Mouse (Mus musculus): ENCODE results near the gene Tcf19. TPM values are rescaled to one million over a fixed set of nuclear protein-coding genes. Genes with fewer than 3 reads are reported as not detected.
"Not testable (repeated sequence)": the region's sequence is repeated elsewhere in the genome, so short reads cannot be mapped to it uniquely, and the experiment has no call there.

Gene Tcf19
- total RNA-seq, 2 experiments from 2014 or later: 3.0 to 3.7 TPM

- DNase-seq (ENCODE audit: low spot score in 2 of 2): no peak
Observed at GRCm38 (mm10) chr17:35488041-35488440, 28.6 kb downstream of the Tcf19 start.

DNA sequence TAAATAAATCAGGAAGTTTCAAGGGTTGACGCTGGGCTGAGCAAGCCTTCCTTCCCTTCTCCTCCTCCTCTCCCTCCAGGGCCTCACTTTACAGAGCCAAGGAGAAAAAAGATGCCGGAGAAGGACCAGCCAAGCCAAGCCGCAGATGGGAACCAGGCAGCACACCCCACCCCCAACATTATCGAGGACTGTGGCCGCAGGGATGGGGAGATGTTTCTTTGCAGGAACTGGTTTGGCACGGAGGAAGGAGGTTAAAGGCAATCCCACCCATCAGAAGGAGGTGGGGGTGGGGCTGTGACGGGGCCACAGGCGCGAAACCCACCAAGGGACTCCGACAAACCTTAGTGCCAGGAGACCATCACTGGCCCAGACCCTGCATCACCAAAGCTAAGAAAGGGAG, 29.9 kb downstream of the Tcf19 start:
- DNase-seq (ENCODE audit: low spot score in 2 of 2): no peak

DNA sequence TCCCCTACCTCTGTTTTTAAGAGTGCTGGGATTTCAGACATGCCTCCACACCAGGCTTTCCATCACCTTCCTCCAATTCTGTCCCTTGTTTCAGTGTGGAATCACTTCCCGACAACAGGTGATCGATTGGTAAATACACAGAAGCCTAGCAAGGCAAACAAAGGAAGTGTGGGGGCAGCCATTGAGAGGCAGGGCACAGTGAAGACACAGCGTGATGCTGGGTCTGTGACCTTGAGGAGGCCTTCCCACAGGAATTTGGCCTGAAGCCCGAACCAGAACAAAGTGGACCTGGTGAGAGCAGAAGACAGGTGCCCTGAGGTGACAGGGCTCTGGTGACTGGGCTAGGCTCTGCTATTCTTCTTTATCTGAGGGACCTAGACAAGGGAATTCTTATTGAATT, 30.9 kb downstream of the Tcf19 start:
- DNase-seq (ENCODE audit: low spot score in 2 of 2): no peak

- DNase-seq (ENCODE audit: low spot score in 2 of 2): peak; percentile 55 to 64
Observed at GRCm38 (mm10) chr17:35484066-35484465, 32.6 kb downstream of the Tcf19 start.

DNA sequence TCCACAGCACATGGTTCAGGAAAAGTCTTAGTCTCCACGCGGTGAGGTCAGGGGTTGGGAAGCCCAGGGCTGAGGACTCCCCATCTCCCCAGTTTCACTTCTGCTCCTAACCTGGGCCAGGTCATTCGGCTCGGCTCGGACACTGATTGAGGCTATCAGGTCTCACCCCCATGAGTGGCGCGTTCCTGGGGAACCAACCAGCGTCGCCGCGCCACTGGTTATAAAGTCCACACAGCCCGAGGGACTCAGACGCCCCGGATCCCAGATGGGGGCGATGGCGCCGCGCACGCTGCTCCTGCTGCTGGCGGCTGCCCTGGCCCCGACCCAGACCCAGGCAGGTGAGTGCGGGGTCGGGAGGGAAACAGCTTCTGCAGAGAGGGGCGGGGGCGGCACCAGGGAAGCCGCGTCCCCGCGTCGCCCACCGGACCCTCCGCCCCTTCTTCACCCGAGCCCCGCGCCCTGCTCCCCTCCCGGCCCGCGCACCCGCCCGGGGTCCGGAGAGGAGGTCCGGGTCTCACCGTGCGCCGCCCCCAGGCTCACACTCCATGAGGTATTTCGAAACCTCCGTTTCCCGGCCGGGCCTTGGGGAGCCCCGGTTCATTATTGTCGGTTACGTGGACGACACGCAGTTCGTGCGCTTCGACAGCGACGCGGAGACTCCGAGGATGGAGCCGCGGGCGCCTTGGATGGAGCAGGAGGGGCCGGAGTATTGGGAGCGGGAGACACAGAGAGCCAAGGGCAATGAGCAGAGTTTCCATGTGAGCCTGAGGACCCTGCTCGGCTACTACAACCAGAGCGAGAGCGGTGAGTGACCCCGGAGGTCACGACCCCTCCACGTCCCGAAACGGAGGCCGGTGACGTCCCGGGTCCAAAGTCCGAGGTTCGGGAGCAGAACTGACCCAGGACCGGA, 46.5 kb downstream of the Tcf19 start, which contains the start of gene H2-Q10:
Gene H2-Q10 (plus strand): TSS at position 248 of the 910 bp plus-strand sequence.
- no peak for DNase-seq (ENCODE audit: low spot score in 2 of 2)

DNA sequence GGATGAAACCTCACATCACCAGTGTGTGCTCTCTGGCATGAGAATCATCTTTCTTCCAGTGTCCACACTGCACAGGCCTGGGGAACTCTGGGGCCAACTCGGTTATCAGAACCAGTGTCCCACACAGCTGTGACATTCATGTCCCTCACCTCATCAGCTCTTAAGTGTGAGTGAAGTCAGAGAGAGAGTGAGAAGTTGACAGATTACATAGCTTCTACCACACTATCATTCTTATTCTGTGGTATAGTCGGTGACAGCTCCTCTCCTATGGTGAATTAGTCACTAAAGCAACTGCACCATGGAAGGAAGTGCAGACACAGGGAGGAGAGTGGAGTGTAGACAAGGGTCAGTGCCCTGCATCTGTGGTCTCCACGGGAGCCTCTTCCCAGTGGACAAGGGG, 47.7 kb downstream of the Tcf19 start:
- DNase-seq (ENCODE audit: low spot score in 2 of 2): not testable (repeated sequence)

DNA sequence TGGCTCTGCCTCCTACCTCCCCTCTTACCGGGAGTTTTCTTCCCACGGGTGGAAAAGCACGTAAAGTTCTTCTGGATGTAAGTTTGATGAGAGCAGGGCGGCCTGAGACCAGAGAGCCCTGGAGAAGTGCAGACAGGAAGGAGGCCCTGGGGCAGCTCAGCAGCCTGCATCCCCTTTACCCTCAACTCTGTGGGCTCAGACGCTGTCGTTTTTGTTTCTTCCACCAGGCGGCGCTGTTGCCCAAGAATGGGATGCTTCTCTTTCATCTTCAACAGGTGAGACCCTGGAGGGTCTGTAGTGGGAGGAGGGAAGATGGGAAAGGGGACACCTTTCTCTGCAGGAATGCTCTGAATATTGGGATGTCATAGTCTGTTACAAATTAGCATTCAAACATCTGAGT, 51.0 kb downstream of the Tcf19 start:
- DNase-seq (ENCODE audit: low spot score in 2 of 2): not testable (repeated sequence)

Other genes with a start within 250 kb of the Tcf19 start
- gene H2-Q1, start 196.4 kb downstream of the Tcf19 start, total RNA-seq (2021): 10 to 100 TPM in 1 of 2 experiments, 1 to 10 TPM in 1; 3.7 to 11.4 TPM
- gene H2-Q2, start 174.6 kb downstream of the Tcf19 start, total RNA-seq (2021): 1 to 10 TPM; 2.3 to 5.4 TPM
- gene H2-Q4, start 137.2 kb downstream of the Tcf19 start, total RNA-seq (2021): 10 to 100 TPM; 28.3 to 79.1 TPM
- gene H2-Q6, start 92.0 kb downstream of the Tcf19 start, total RNA-seq (2021): 10 to 100 TPM in 1 of 2 experiments, 1 to 10 TPM in 1; 5.0 to 33.9 TPM
- gene H2-Q7, start 77.7 kb downstream of the Tcf19 start, total RNA-seq (2021): 10 to 100 TPM in 1 of 2 experiments, 1 to 10 TPM in 1; 8.0 to 28.6 TPM
- gene H2-Q10, start 46.7 kb downstream of the Tcf19 start, total RNA-seq (2021): 10 to 100 TPM; 11.3 to 19.5 TPM
- gene Pou5f1, start 10.8 kb downstream of the Tcf19 start, total RNA-seq (2021): under 1 TPM in 1 of 2 experiments, not detected in 1; 0.23 TPM
- gene Cchcr1, start 276 bp upstream of the Tcf19 start, total RNA-seq (2021): 1 to 10 TPM; 6.3 to 6.7 TPM
- gene Psors1c2, start 16.4 kb upstream of the Tcf19 start, total RNA-seq (2021): not detected
- gene Cdsn, start 35.3 kb upstream of the Tcf19 start, total RNA-seq (2021): 1 to 10 TPM in 1 of 2 experiments, under 1 TPM in 1; 0.10 to 7.1 TPM
- not detected for gene 2300002M23Rik, start 50.6 kb upstream of the Tcf19 start, total RNA-seq (2021)
- not detected for gene Sfta2, start 84.7 kb upstream of the Tcf19 start, total RNA-seq (2021)
- gene Gm9573, start 109.8 kb upstream of the Tcf19 start, total RNA-seq (2021): not detected
- not detected for gene Mucl3, start 126.9 kb upstream of the Tcf19 start, total RNA-seq (2021)
- 10 to 100 TPM; 37.2 to 38.7 TPM for gene Vars2, start 150.8 kb upstream of the Tcf19 start, total RNA-seq (2021)
- gene Gtf2h4, start 156.9 kb upstream of the Tcf19 start, total RNA-seq (2021): 10 to 100 TPM; 20.2 to 20.8 TPM
- 10 to 100 TPM; 33.5 to 44.1 TPM for gene Ddr1, start 187.8 kb upstream of the Tcf19 start, total RNA-seq (2021)

Measured in adrenal gland, adult 18-20 months (tissue).